Mouse (Mus musculus): Measurements from ENCODE around the gene Vmn1r30. TPM values are rescaled to one million over a fixed set of nuclear protein-coding genes. Genes with fewer than 3 reads are reported as not detected.

Gene Vmn1r30
- not detected in 2 replicates for polyA plus RNA-seq (2012; rRNA removed)

DNA sequence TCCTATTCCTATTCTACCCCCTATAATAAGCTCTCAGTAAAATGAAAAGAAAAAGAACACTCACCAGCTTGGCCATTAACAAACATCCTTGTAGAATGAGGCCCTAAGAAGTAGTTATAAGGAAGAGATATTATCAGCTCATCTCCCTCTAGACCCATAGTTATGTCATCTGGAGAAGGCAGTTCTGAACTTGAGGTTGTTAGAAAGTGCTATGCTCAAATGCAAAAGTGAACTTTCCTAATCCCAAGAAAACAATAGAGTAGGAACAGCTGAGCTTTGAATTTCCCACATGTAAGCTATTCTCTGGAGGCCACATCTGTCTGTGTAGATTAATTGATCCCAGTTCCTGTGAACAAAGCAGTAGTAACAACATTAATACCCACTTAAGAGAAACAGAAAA lies at the start of gene Vmn1r30:
Gene Vmn1r30, minus strand, starts transcription at position 101 of the 400 bp plus-strand sequence.

DNA sequence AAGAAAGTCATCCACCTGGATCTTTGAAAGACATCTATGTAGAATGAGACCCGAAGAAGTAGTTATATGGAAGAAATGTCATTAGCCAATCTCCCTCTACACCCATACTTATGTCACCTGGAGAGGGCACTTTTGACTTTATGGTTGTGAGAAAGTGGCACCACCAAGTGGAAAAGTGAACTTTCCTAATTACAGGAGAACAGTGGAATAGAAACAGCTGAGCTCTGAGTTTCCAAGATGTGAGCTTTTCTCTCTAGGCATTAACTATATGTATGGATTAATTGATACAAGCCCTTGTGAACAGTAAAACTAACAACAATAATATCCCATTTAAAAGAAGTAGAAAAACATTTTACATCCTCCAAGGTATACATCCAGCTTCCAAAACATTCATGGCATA lies 32.0 kb upstream of the Vmn1r30 start, which contains the start of gene Vmn1r31:
Gene Vmn1r31, minus strand, starts transcription at position 101 of the 400 bp plus-strand sequence.

Other genes with a start within 250 kb of the Vmn1r30 start
- not detected in 2 replicates for gene Vmn1r27, start 224.6 kb downstream of the Vmn1r30 start, polyA plus RNA-seq (2012; rRNA removed)
- gene Vmn1r28, start 181.3 kb downstream of the Vmn1r30 start, polyA plus RNA-seq (2012; rRNA removed): not detected in 2 replicates
- not detected in 2 replicates for gene Vmn1r29, start 141.8 kb downstream of the Vmn1r30 start, polyA plus RNA-seq (2012; rRNA removed)
- not detected in 2 replicates for gene Vmn1r31, start 31.9 kb upstream of the Vmn1r30 start, polyA plus RNA-seq (2012; rRNA removed)
- gene Abcg2, start 141.1 kb upstream of the Vmn1r30 start, polyA plus RNA-seq (2012; rRNA removed): 3.8 and 5.5 TPM in 2 replicates

All from ovary, adult 2 months (tissue).